Mouse (Mus musculus) embryonic facial prominence, embryonic 15.5 days (tissue): ENCODE measurements around the gene Gm10553. TPM values are rescaled to one million over a fixed set of nuclear protein-coding genes. Genes with fewer than 3 reads are reported as not detected.
"Not testable (repeated sequence)": the region's sequence is repeated elsewhere in the genome, so short reads cannot be mapped to it uniquely, and the experiment has no call there.

ENCODE experiments used
- ATAC-seq: fragments of 200-750 bp; cut with Nextera tagmentation; 2 replicates; pipeline ENCODE4 v1.8.0; 2017; ENCODE audit warnings: low read depth, moderate TSS enrichment; ENCODE audit not compliant: insufficient number of reproducible peaks, low FRiP score, low TSS enrichment
- H3K27ac ChIP-seq: fragments of 300-500 bp; sonication (generic); replicated peaks from 2 replicates; pipeline ENCODE4 v1.5.1; 2015; ENCODE audit warnings: mild to moderate bottlenecking, inconsistent platforms
- H3K27me3 ChIP-seq: fragments of 300-500 bp; sonication (generic); 2 replicates; pipeline ENCODE4 v1.6.1; 2015; ENCODE audit warnings: inconsistent platforms
- H3K36me3 ChIP-seq: fragments of 300-500 bp; sonication (generic); 2 replicates; pipeline ENCODE4 v1.6.1; 2015; ENCODE audit warnings: mild to moderate bottlenecking, inconsistent platforms
- H3K4me1 ChIP-seq: fragments of 300-500 bp; sonication (generic); 2 replicates; pipeline ENCODE4 v1.6.1; 2015; ENCODE audit warnings: inconsistent platforms
- H3K4me2 ChIP-seq: fragments of 300-500 bp; sonication (generic); replicated peaks from 2 replicates; pipeline ENCODE4 v1.6.1; 2015; ENCODE audit warnings: mild to moderate bottlenecking, inconsistent platforms
- H3K4me3 ChIP-seq: fragments of 300-500 bp; sonication (generic); replicated peaks from 2 replicates; pipeline ENCODE4 v1.5.1; 2015; ENCODE audit warnings: mild to moderate bottlenecking, inconsistent platforms
- H3K9ac ChIP-seq: fragments of 300-500 bp; sonication (generic); 2 replicates; pipeline ENCODE4 v1.6.1; 2015; ENCODE audit warnings: inconsistent platforms
- H3K9me3 ChIP-seq: fragments of 300-500 bp; sonication (generic); replicated peaks from 2 replicates; pipeline ENCODE4 v1.6.1; 2016; ENCODE audit warnings: inconsistent platforms
- WGBS: fragments of 180-500 bp; shearing (Covaris S2); methylation state at CpG from one replicate; pipeline ENCODE4 v1.1.7; 2015; 5-methylcytosine and 5-hydroxymethylcytosine counted together
- polyA plus RNA-seq: library from polyadenylated mRNA; unstranded; fragments of >200 nt; fragmentation: Nextera tagmentation; extraction: Ambion mirVana; gene quantifications from 2 replicates; pipeline ENCODE4 v1.2.1, GENCODE M21; 2015

Gene Gm10553
- polyA plus RNA-seq, 1 experiment from 2014 or later: not detected

GRCm38 (mm10) chr1:85110876-85111275 lies 10.9 kb downstream of the Gm10553 start:
- not testable (repeated sequence) for H3K4me3 ChIP-seq, H3K9ac ChIP-seq, H3K27me3 ChIP-seq, H3K4me1 ChIP-seq, H3K36me3 ChIP-seq, ATAC-seq, H3K27ac ChIP-seq, H3K9me3 ChIP-seq, H3K4me2 ChIP-seq
- 78% methylated on average over 3 of the region's 3 CpGs for WGBS

GRCm38 (mm10) chr1:85111572-85111971 lies 11.6 kb downstream of the Gm10553 start:
- 68% methylated on average over 10 of the region's 10 CpGs for WGBS
- H3K36me3 ChIP-seq, H3K4me3 ChIP-seq, H3K4me1 ChIP-seq, H3K9me3 ChIP-seq, H3K4me2 ChIP-seq, H3K27me3 ChIP-seq, H3K9ac ChIP-seq, ATAC-seq, H3K27ac ChIP-seq: not testable (repeated sequence)

DNA sequence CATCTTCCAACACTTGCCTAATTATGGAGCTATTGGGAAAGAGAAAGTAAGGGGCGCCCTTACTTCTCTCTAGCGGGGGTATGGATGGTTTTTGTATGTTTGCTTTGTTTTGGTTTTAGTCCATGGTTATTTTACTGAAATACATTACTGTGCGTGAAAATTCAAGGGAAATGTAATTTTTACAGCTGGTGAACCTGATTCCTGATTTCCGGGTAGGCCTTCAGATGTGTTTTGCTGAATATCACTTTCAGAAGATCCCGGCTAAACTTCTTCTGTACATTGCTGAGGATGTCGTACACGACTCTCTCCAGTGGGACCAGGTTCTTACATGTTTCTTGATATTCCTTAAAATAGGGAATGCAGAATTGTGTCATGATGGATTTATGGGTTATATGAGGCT lies 12.3 kb downstream of the Gm10553 start:
- not testable (repeated sequence) for H3K9me3 ChIP-seq, H3K27me3 ChIP-seq, H3K9ac ChIP-seq, H3K4me2 ChIP-seq, H3K4me1 ChIP-seq, H3K4me3 ChIP-seq, H3K27ac ChIP-seq, ATAC-seq, H3K36me3 ChIP-seq
- WGBS: 85% methylated on average over 7 of the region's 7 CpGs

- H3K36me3 ChIP-seq, H3K9ac ChIP-seq, H3K27me3 ChIP-seq, H3K4me3 ChIP-seq, H3K4me1 ChIP-seq, ATAC-seq, H3K27ac ChIP-seq, H3K4me2 ChIP-seq, H3K9me3 ChIP-seq: not testable (repeated sequence)
- 62% methylated on average over 2 of the region's 5 CpGs for WGBS
Measured at GRCm38 (mm10) chr1:85112889-85113288, 12.9 kb downstream of the Gm10553 start.

DNA sequence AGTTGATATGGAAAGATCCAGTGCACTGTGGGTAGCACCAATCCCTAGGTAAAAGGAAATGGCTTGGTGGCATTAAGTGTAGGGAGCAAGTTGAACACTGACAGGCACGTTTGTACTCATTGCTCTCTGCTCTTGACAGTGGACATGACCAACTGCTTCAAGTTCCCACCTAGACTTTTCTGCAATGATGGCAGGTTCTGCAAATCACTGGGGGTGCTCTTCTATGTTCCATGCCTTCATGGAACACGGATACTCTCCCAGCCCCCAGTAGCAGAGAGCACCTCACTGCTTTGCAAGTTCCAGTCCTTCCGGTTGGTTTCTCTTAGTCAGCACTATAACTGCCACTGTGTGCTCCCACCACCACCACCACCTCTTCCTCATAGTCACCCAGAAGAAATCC lies 14.1 kb downstream of the Gm10553 start:
- H3K36me3 ChIP-seq, H3K27me3 ChIP-seq, H3K4me3 ChIP-seq, H3K27ac ChIP-seq, H3K4me2 ChIP-seq, H3K9me3 ChIP-seq, H3K4me1 ChIP-seq, H3K9ac ChIP-seq: not testable (repeated sequence)
- peak; percentile 63; the same call in 1 of the 2 replicates for ATAC-seq
- WGBS: 78% methylated on average over 3 of the region's 3 CpGs

GRCm38 (mm10) chr1:85114666-85115402 lies 14.9 kb downstream of the Gm10553 start:
- H3K4me3 ChIP-seq, H3K4me1 ChIP-seq, H3K27me3 ChIP-seq, H3K9ac ChIP-seq, ATAC-seq, H3K36me3 ChIP-seq, H3K27ac ChIP-seq, H3K4me2 ChIP-seq, H3K9me3 ChIP-seq: not testable (repeated sequence)
- whole genome bisulfite sequencing: 51% methylated on average over 6 of the region's 6 CpGs

DNA sequence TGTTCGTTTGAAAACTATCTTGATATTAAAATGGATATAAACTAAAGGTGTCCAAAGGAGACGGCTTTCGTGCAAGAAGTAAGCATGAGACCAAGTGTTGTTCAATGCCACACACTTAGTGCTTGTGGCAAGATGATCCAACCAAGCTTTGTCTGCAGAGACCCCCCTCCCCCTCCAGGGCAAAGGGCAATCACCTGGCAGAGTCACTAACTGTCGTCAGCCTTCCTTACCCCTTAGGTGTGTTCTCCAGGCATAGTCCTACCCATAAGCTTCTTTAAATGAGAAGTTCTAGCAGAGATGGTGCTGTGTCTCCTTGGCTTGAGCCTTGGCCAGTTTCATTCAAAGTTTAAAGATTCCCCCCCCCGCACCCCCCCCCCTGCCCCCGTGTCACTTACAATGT lies 17.6 kb downstream of the Gm10553 start:
- ATAC-seq, H3K9ac ChIP-seq, H3K4me1 ChIP-seq, H3K27ac ChIP-seq, H3K4me2 ChIP-seq, H3K36me3 ChIP-seq, H3K27me3 ChIP-seq, H3K4me3 ChIP-seq, H3K9me3 ChIP-seq: not testable (repeated sequence)
- WGBS: 54% methylated on average over 4 of the region's 6 CpGs

DNA sequence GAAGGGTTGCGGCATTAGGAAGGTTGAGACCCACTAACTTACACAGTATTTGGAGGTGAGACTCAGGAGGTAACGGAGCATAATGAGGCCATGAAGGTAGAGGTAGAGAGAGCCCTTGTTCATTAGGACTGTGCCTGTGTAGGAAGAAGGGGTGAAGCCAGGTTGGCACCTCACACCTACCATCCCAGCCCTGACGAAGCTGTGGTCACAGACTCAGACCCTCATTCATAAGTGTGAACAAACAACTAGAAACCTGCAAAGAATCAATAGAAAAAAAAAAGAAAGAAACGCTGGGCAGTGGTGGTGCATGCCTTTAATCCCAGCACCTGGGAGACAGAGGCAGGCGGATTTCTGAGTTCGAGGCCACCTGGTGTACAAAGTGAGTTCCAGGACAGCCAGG lies 18.4 kb downstream of the Gm10553 start:
- not testable (repeated sequence) for H3K9ac ChIP-seq, H3K4me3 ChIP-seq, H3K36me3 ChIP-seq, ATAC-seq, H3K4me1 ChIP-seq, H3K27me3 ChIP-seq, H3K27ac ChIP-seq, H3K4me2 ChIP-seq, H3K9me3 ChIP-seq
- 70% methylated on average over 5 of the region's 6 CpGs for WGBS

DNA sequence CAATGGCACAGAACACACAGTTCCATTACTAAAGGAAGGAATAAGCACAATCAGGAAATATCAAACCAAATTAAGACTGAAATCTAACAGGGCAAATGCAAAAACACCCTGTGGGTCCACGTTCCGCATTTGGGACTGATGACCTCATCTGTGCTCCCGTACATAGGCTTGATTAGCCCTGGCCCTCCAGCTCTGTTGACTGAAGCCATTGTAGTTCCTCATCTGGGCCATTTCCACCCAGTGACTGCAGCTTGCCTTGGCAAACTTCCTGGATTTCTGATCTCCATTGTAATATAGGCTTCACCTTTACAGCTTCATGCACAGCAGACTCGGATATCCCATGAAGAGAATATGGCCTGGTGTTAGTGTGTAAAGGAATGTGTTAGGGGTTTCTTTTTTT lies 21.9 kb downstream of the Gm10553 start:
- H3K9me3 ChIP-seq: not testable (repeated sequence)

DNA sequence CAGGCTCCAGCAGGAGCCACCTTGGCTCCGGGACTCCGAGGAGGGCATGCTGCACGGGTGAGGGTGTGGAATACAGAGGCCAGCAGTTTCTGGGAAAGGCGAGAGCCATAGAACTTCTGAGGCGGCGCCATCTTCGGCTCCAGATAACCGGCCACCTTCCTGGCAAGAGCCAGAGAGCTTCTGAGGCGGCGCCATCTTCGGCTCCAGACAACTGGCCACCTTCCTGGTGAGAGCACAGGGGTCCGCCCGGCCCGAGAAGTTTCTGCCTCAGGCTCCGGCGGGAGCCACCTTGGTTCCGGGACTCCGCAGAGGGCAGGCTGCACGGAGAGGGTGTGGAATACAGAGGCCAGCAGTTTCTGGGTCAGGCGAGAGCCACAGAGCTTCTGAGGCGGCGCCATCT lies 33.7 kb downstream of the Gm10553 start:
- H3K27me3 ChIP-seq, H3K4me2 ChIP-seq, H3K4me3 ChIP-seq, H3K9ac ChIP-seq, H3K36me3 ChIP-seq, H3K4me1 ChIP-seq, H3K9me3 ChIP-seq, ATAC-seq, H3K27ac ChIP-seq: not testable (repeated sequence)
- WGBS: 87% methylated on average over 19 of the region's 22 CpGs

More for the DNA sequence above, 21.9 kb downstream of the Gm10553 start:
- H3K27me3 ChIP-seq, H3K4me2 ChIP-seq, H3K4me3 ChIP-seq, ATAC-seq, H3K27ac ChIP-seq, H3K4me1 ChIP-seq, H3K9ac ChIP-seq, H3K36me3 ChIP-seq: not testable (repeated sequence)
- WGBS: 80% methylated on average over 4 of the region's 4 CpGs
